Mouse (Mus musculus): ENCODE data around the gene C1qa. TPM values are rescaled to one million over a fixed set of nuclear protein-coding genes. Genes with fewer than 3 reads are reported as not detected.

Gene C1qa
- total and polyA plus RNA-seq, 3 experiments: not detected

DNA sequence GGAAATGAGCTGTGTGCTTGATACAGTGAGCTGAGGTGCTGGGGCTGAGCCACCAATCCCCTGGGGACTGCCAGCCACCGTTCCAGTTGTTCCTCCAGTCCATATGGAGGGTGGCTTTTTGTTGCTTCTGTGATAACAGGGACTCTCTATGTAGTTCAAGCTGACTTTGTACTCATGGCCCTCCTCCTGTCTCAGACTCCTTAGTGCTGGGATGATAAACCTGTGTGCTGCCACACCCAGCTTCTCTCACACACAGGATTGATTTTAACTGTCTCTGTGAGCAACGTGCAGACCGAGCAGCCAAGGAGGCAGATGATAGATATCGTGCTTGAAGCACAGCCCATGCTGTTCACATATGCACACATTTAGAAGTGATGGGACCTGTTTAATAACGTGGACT, 46.5 kb downstream of the C1qa start:
- in situ Hi-C loops (cut with MboI; ENCODE audit: low pct_ligation_motif_present, low pct_unique_long_range_greater_than_20kb, low sequenced_read_pairs): no loop called here
- peaks cover 6 to 12% of the 10 kb centered on the region in 2 experiments; a peak in 3 of 4 replicates for H3K4me1 ChIP-seq (ENCODE audit: control insufficient read depth in 1 of 2, insufficient read depth in 2 of 2)
- H3K27ac ChIP-seq (ENCODE audit: insufficient read depth, low read depth): no peak overlapping the region
- H3K9me3 ChIP-seq (replicated peaks; ENCODE audit: low read length): peaks cover 6% of the 10 kb centered on the region
- H3K27me3 ChIP-seq (replicated peaks): peaks cover 74% of the 10 kb centered on the region
- H3K4me3 ChIP-seq (replicated peaks in 1 of 3; ENCODE audit: low read depth in 2 of 3, low read length in 2 of 3, poor library complexity in 1 of 3): no peak overlapping the region
- no peak for TF ChIP-seq ELF1 (IDR thresholded peaks at IDR 0.05; ENCODE audit: low read depth, low read length)
- no peak for TF ChIP-seq MYC (IDR thresholded peaks at IDR 0.05; ENCODE audit: low read depth, low read length)
- TF ChIP-seq ZMIZ1 (IDR thresholded peaks at IDR 0.05; ENCODE audit: low read depth, low read length): no peak
- TF ChIP-seq JUN (IDR thresholded peaks at IDR 0.05; ENCODE audit: insufficient read depth, low read depth, low read length): no peak
- no peak for TF ChIP-seq TBP (conservative IDR thresholded peaks at IDR 0.05; ENCODE audit: low read depth, low read length)
- no peak for TF ChIP-seq EP300 (IDR thresholded peaks at IDR 0.05; ENCODE audit: low read length)
- no peak for TF ChIP-seq USF1 (IDR thresholded peaks at IDR 0.05; ENCODE audit: low read depth, low read length)
- no peak for TF ChIP-seq CHD2 (IDR thresholded peaks at IDR 0.05; ENCODE audit: low read length)
- TF ChIP-seq PAX5 (IDR thresholded peaks at IDR 0.05; ENCODE audit: low read length): no peak
- TF ChIP-seq CTCF (conservative IDR thresholded peaks at IDR 0.05 in 1 of 2, IDR thresholded peaks at IDR 0.05 in 1 of 2; ENCODE audit: low read depth in 2 of 2, low read length in 2 of 2): no peak
- TF ChIP-seq CHD1 (IDR thresholded peaks at IDR 0.05; ENCODE audit: low read depth, low read length): no peak
- no peak for TF ChIP-seq POLR2A (IDR thresholded peaks at IDR 0.05; ENCODE audit: low read depth, low read length)
- no peak for TF ChIP-seq HCFC1 (IDR thresholded peaks at IDR 0.05; ENCODE audit: low read depth, low read length)
- no peak for TF ChIP-seq KAT2A (IDR thresholded peaks at IDR 0.05; ENCODE audit: insufficient replicate concordance, low read length)
- TF ChIP-seq TCF12 (IDR thresholded peaks at IDR 0.05; ENCODE audit: low read depth, low read length): no peak
- TF ChIP-seq GABPA (IDR thresholded peaks at IDR 0.05; ENCODE audit: insufficient replicate concordance, low read depth, low read length): no peak
- TF ChIP-seq NELFE (IDR thresholded peaks at IDR 0.05; ENCODE audit: low read depth, low read length): no peak
- H3K4me2 ChIP-seq (ENCODE audit: insufficient read depth, low read depth, poor library complexity, severe bottlenecking): no peak overlapping the region
- H3K36me3 ChIP-seq (replicated peaks in 1 of 2; ENCODE audit: control insufficient read depth in 1 of 2, insufficient read depth in 1 of 2, low read length in 1 of 2): no peaks in the 10 kb centered on the region
- dilution Hi-C loops (cut with MboI; ENCODE audit: extremely low pct_ligation_motif_present, extremely low pct_unique_long_range_greater_than_20kb, low sequenced_read_pairs): no loop called here
- no peaks in the 10 kb centered on the region for H3K79me2 ChIP-seq (replicated peaks; ENCODE audit: control insufficient read depth, extremely low read depth, insufficient read depth, poor library complexity, severe bottlenecking)
- no peak overlapping the region for H3K9ac ChIP-seq (ENCODE audit: insufficient read depth, low read depth)
- DNase-seq (ENCODE audit: extremely low read depth): no peak

DNA sequence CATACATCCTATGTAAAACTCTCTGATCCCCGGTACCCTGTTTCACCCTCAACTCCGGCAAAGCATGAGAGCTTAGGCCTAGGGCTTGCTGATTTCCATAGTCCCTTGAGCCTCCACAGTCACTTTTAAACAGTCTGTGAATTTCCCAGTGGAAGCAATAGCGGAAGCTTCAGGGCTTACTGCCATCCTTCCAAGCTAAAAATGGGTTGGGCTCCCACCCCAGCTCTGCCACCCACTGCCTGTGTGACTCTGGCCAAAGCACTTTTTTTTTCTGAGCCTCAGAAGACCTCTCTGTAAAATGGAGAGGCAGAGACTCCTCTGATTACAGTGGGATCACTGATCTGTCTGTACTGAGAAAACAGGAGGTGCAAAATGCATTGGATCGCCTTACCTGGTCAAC, 50.0 kb downstream of the C1qa start:
- Histone ChIP-seq H3K36me3 (replicated peaks in 1 of 2; ENCODE audit: control insufficient read depth in 1 of 2, insufficient read depth in 1 of 2, low read length in 1 of 2) (no peaks in the 10 kb centered on the region), H3K4me3 (replicated peaks in 1 of 3; ENCODE audit: low read depth in 2 of 3, low read length in 2 of 3, poor library complexity in 1 of 3) (no peak overlapping the region), H3K4me2 (ENCODE audit: insufficient read depth, low read depth, poor library complexity, severe bottlenecking) (no peak overlapping the region), H3K79me2 (replicated peaks; ENCODE audit: control insufficient read depth, extremely low read depth, insufficient read depth, poor library complexity, severe bottlenecking) (no peaks in the 10 kb centered on the region), H3K27me3 (replicated peaks) (peaks cover 71% of the 10 kb centered on the region), H3K9ac (ENCODE audit: insufficient read depth, low read depth) (no peak overlapping the region), H3K4me1 (ENCODE audit: control insufficient read depth in 1 of 2, insufficient read depth in 2 of 2) (peaks cover 8 to 12% of the 10 kb centered on the region in 2 experiments; a peak in 3 of 4 replicates), H3K27ac (ENCODE audit: insufficient read depth, low read depth) (no peak overlapping the region), H3K9me3 (replicated peaks; ENCODE audit: low read length) (no peaks in the 10 kb centered on the region)
- TF ChIP-seq ZNF384 (IDR thresholded peaks at IDR 0.05; ENCODE audit: low read depth, low read length): no peak
- no peak for TF ChIP-seq HCFC1 (IDR thresholded peaks at IDR 0.05; ENCODE audit: low read depth, low read length)
- TF ChIP-seq CHD2 (IDR thresholded peaks at IDR 0.05; ENCODE audit: low read length): no peak
- no peak for TF ChIP-seq SIN3A (IDR thresholded peaks at IDR 0.05; ENCODE audit: low read length)
- in situ Hi-C loops (cut with MboI; ENCODE audit: low pct_ligation_motif_present, low pct_unique_long_range_greater_than_20kb, low sequenced_read_pairs) (no loop called here), dilution Hi-C loops (cut with MboI; ENCODE audit: extremely low pct_ligation_motif_present, extremely low pct_unique_long_range_greater_than_20kb, low sequenced_read_pairs) (no loop called here)
- no peak for DNase-seq (ENCODE audit: extremely low read depth)
